Mouse (Mus musculus): Measurements from ENCODE around the gene Atg101.

The Atg101 gene

GRCm38 (mm10) chr15:101283183-101283910 lies 725 bp upstream of the Atg101 start:
- peak; percentile 90 for DNase-seq (ENCODE audit: low read depth)

GRCm38 (mm10) chr15:101286129-101286770 lies 2.2 kb downstream of the Atg101 start:
- DNase-seq (ENCODE audit: low read depth) = peak; percentile 41

GRCm38 (mm10) chr15:101287361-101287760 lies 3.3 kb downstream of the Atg101 start:
- DNase-seq (ENCODE audit: low read depth) = no peak

GRCm38 (mm10) chr15:101290354-101290753 lies 6.3 kb downstream of the Atg101 start:
- DNase-seq (ENCODE audit: low read depth) = no peak

GRCm38 (mm10) chr15:101292012-101292411 lies 7.9 kb downstream of the Atg101 start:
- no peak for DNase-seq (ENCODE audit: low read depth)

GRCm38 (mm10) chr15:101293025-101293621 lies 9.1 kb downstream of the Atg101 start, which contains the start of gene 6030408B16Rik:
6030408B16Rik (plus strand) TSS chr15:101293212.
- DNase-seq (ENCODE audit: low read depth) = no peak

GRCm38 (mm10) chr15:101294028-101294894 lies 10.2 kb downstream of the Atg101 start:
- no peak for DNase-seq (ENCODE audit: low read depth)

GRCm38 (mm10) chr15:101295106-101295505 lies 11.0 kb downstream of the Atg101 start:
- DNase-seq (ENCODE audit: low read depth) = no peak

- DNase-seq (ENCODE audit: low read depth) = no peak
Measured at GRCm38 (mm10) chr15:101295616-101296015, 11.5 kb downstream of the Atg101 start.

GRCm38 (mm10) chr15:101296091-101296490 lies 12.0 kb downstream of the Atg101 start:
- DNase-seq (ENCODE audit: low read depth) = no peak

GRCm38 (mm10) chr15:101297988-101298387 lies 13.9 kb downstream of the Atg101 start:
- DNase-seq (ENCODE audit: low read depth) = no peak

- no peak for DNase-seq (ENCODE audit: low read depth)
Measured at GRCm38 (mm10) chr15:101298550-101298949, 14.5 kb downstream of the Atg101 start.

- no peak for DNase-seq (ENCODE audit: low read depth)
Measured at GRCm38 (mm10) chr15:101299480-101299960, 15.4 kb downstream of the Atg101 start.

GRCm38 (mm10) chr15:101300128-101300527 lies 16.1 kb downstream of the Atg101 start:
- DNase-seq (ENCODE audit: low read depth) = no peak

- no peak for DNase-seq (ENCODE audit: low read depth)
Measured at GRCm38 (mm10) chr15:101302201-101302600, 18.1 kb downstream of the Atg101 start.

GRCm38 (mm10) chr15:101303830-101304229 lies 19.8 kb downstream of the Atg101 start:
- DNase-seq (ENCODE audit: low read depth) = no peak

GRCm38 (mm10) chr15:101306459-101306858 lies 22.4 kb downstream of the Atg101 start:
- DNase-seq (ENCODE audit: low read depth) = no peak

- no peak for DNase-seq (ENCODE audit: low read depth)
Measured at GRCm38 (mm10) chr15:101308440-101309348, 24.6 kb downstream of the Atg101 start.

GRCm38 (mm10) chr15:101309493-101309892 lies 25.4 kb downstream of the Atg101 start:
- DNase-seq (ENCODE audit: low read depth) = no peak

- DNase-seq (ENCODE audit: low read depth) = no peak
Measured at GRCm38 (mm10) chr15:101311087-101311770, 27.2 kb downstream of the Atg101 start.

All from naive thymus-derived CD4-positive, alpha-beta T cell, adult 2 months (primary cell).